Mouse (Mus musculus) forebrain, embryonic 15.5 days (tissue): ENCODE measurements around the gene Hk2. TPM values are rescaled to one million over a fixed set of nuclear protein-coding genes. Genes with fewer than 3 reads are reported as not detected.

ENCODE experiments used
- polyA plus RNA-seq: library from polyadenylated mRNA; unstranded; fragments of >200 nt; fragmentation: Nextera tagmentation; extraction: Ambion mirVana; gene quantifications from 2 replicates; pipeline ENCODE4 v1.2.1, GENCODE M21; 2015

Hk2 gene
- polyA plus RNA-seq, 1 experiment from 2014 or later, result 5.3 TPM

Other genes with a start within 250 kb of the Hk2 start
- gene Pole4, start 69.1 kb downstream of the Hk2 start, polyA plus RNA-seq, result 112 and 113 TPM in 2 replicates
- 14.9 and 15.8 TPM in 2 replicates for gene Sema4f, start 165.3 kb upstream of the Hk2 start, polyA plus RNA-seq
- gene M1ap, start 172.4 kb upstream of the Hk2 start, polyA plus RNA-seq, result not detected in 2 replicates